Mouse (Mus musculus): ENCODE data around the gene Adra1b. TPM values are rescaled to one million over a fixed set of nuclear protein-coding genes. Genes with fewer than 3 reads are reported as not detected.

Adra1b gene
- total and polyA plus RNA-seq, 3 experiments, result 0.11 TPM; not detected in 2

DNA sequence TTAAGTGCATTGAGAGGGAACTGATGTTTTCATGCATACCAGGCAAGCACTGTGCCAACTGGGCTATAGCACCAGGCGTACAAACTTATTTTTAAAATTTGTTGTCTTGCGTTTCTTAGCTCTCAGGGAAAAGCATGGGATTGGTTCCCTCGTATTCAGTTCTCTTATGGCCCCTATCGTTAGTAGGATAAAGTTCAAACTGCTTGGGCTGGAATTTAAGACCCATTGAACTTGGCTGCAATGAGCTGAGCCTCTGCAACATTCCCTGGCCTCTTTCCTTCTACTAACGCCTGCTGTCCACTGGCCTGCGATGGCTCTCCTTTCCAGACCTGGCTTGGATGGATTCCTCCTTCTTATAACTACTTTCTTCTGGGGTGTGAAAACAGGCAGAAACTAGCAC is 110.6 kb downstream of the Adra1b start:
- Histone ChIP-seq H3K27me3 (ENCODE audit: insufficient read depth, low read length) (no peaks in the 10 kb centered on the region), H3K9me3 (replicated peaks) (no peaks in the 10 kb centered on the region), H3K36me3 (replicated peaks) (no peaks in the 10 kb centered on the region), H3K4me1 (ENCODE audit: insufficient read depth, low read depth, low read length) (no peaks in the 10 kb centered on the region), H3K4me3 (ENCODE audit: low read depth, low read length) (no peak overlapping the region)
- ATAC-seq (ENCODE audit: extremely low read depth, insufficient number of reproducible peaks, low FRiP score, poor library complexity, severe bottlenecking) (no peak), DNase-seq (ENCODE audit: low spot score) (no peak)
- TF ChIP-seq CTCF (IDR thresholded peaks at IDR 0.05; ENCODE audit: low read depth, low read length), result no peak
- TF ChIP-seq TAL1 (conservative IDR thresholded peaks at IDR 0.05; ENCODE audit: low read depth, low read length), result no peak
- no peak for TF ChIP-seq GATA1 (IDR thresholded peaks at IDR 0.05; ENCODE audit: borderline replicate concordance, low read length)
- TF ChIP-seq GATA2 (IDR thresholded peaks at IDR 0.05; ENCODE audit: borderline replicate concordance, low read depth, low read length), result no peak

DNA sequence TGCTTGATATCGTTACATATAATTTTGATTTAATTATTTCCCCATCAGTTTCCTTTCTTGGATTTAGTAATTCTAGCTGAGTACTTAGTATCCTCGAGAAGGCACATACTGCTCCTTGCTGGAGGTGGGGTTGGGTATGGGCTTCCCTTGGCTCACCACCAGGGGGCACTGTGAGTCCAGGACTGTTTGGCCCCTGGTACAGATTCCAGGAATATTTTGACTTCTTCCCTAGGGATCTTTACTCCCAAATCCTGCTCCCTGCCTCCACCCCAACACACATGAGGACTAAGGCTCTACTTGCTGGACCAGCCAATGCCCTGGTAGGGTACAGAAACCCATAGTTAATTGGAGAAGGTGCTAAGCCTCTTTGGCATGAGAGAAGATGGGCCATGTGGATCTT is 117.2 kb downstream of the Adra1b start:
- ATAC-seq (ENCODE audit: extremely low read depth, insufficient number of reproducible peaks, low FRiP score, poor library complexity, severe bottlenecking) (no peak), DNase-seq (ENCODE audit: low spot score) (peak; percentile 9)
- no peaks in the 10 kb centered on the region for H3K36me3 ChIP-seq (replicated peaks)
- H3K4me3 ChIP-seq (ENCODE audit: low read depth, low read length), result no peak overlapping the region
- H3K27me3 ChIP-seq (ENCODE audit: insufficient read depth, low read length), result no peaks in the 10 kb centered on the region
- no peaks in the 10 kb centered on the region for H3K9me3 ChIP-seq (replicated peaks)
- TF ChIP-seq CTCF (IDR thresholded peaks at IDR 0.05; ENCODE audit: low read depth, low read length), result peak; percentile 80
- TF ChIP-seq GATA2 (IDR thresholded peaks at IDR 0.05; ENCODE audit: borderline replicate concordance, low read depth, low read length), result no peak
- TF ChIP-seq GATA1 (IDR thresholded peaks at IDR 0.05; ENCODE audit: borderline replicate concordance, low read length), result no peak
- H3K4me1 ChIP-seq (ENCODE audit: insufficient read depth, low read depth, low read length), result no peaks in the 10 kb centered on the region

DNA sequence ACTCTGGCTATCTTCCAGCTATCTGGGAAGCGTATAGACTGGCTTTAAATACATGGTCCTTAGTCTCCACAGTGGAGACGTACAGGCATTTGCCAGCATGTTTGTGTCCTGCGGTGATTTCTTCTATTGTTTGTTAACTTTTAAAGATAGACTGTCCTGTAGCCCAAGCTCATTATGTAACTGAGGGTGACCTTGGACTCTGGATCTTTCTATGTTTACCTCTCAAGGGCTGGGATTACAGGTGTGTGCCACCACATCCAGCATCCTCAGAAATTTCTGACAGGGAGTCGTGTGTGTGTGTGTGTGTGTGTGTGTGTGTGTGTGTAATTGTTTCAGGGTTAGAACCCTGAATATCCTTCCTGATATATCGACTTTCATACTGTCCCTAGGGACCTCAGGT is 117.9 kb downstream of the Adra1b start:
- DNase-seq (ENCODE audit: low spot score) (no peak), ATAC-seq (ENCODE audit: extremely low read depth, insufficient number of reproducible peaks, low FRiP score, poor library complexity, severe bottlenecking) (no peak)
- no peaks in the 10 kb centered on the region for H3K4me1 ChIP-seq (ENCODE audit: insufficient read depth, low read depth, low read length)
- H3K4me3 ChIP-seq (ENCODE audit: low read depth, low read length), result no peak overlapping the region
- no peaks in the 10 kb centered on the region for H3K27me3 ChIP-seq (ENCODE audit: insufficient read depth, low read length)
- H3K36me3 ChIP-seq (replicated peaks), result no peaks in the 10 kb centered on the region
- H3K9me3 ChIP-seq (replicated peaks), result no peaks in the 10 kb centered on the region
- TF ChIP-seq GATA2 (IDR thresholded peaks at IDR 0.05; ENCODE audit: borderline replicate concordance, low read depth, low read length) (no peak), POLR2AphosphoS5 (IDR thresholded peaks at IDR 0.05; ENCODE audit: insufficient replicate concordance, low read depth, low read length) (no peak), TAL1 (conservative IDR thresholded peaks at IDR 0.05; ENCODE audit: low read depth, low read length) (no peak), CTCF (IDR thresholded peaks at IDR 0.05; ENCODE audit: low read depth, low read length) (no peak), GATA1 (IDR thresholded peaks at IDR 0.05; ENCODE audit: borderline replicate concordance, low read length) (no peak)

DNA sequence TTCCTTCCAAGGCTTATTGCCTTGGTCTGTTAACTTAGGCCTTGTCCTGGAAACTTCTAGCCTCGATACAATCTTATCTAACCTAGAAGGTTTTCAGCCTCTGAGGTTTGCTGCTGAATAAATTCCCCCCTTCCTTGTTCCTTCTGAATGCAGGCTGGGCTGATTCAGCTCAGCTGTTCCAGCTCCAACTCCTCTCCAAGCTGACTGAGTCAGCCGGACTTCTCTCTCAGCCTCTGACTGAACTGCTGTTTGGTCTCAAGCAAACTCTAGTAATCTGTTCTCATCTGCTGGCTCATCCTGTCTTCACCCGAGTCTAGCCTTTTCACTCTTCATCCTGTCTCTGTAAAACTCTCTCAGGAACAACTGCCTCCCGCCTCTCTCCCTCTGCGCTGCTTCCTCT is 121.5 kb downstream of the Adra1b start:
- no peaks in the 10 kb centered on the region for H3K36me3 ChIP-seq (replicated peaks)
- H3K4me3 ChIP-seq (ENCODE audit: low read depth, low read length), result no peak overlapping the region
- TF ChIP-seq POLR2AphosphoS5 (IDR thresholded peaks at IDR 0.05; ENCODE audit: insufficient replicate concordance, low read depth, low read length) (no peak), GATA1 (IDR thresholded peaks at IDR 0.05; ENCODE audit: borderline replicate concordance, low read length) (no peak), TAL1 (conservative IDR thresholded peaks at IDR 0.05; ENCODE audit: low read depth, low read length) (no peak), GATA2 (IDR thresholded peaks at IDR 0.05; ENCODE audit: borderline replicate concordance, low read depth, low read length) (no peak), CTCF (IDR thresholded peaks at IDR 0.05; ENCODE audit: low read depth, low read length) (no peak)
- H3K9me3 ChIP-seq (replicated peaks), result no peaks in the 10 kb centered on the region
- no peaks in the 10 kb centered on the region for H3K4me1 ChIP-seq (ENCODE audit: insufficient read depth, low read depth, low read length)
- ATAC-seq (ENCODE audit: extremely low read depth, insufficient number of reproducible peaks, low FRiP score, poor library complexity, severe bottlenecking) (no peak), DNase-seq (ENCODE audit: low spot score) (no peak)
- H3K27me3 ChIP-seq (ENCODE audit: insufficient read depth, low read length), result no peaks in the 10 kb centered on the region

DNA sequence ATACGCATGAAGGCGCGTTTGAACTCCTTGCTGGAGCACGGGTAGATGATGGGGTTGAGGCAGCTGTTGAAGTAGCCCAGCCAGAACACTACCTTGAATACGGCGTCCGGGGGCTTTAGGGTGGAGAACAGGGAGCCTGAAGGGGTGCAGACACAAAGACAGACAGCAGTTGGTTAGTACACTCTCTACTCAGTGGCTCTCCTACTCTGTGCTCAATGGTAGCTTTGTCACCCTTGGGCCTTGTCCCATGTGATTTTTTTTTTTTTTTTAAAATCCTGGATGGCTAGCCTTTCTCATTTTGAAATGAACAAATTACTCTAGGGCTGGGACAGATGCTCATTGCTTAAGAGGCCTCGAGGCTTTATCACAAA is 124.7 kb downstream of the Adra1b start:
- no peaks in the 10 kb centered on the region for H3K4me1 ChIP-seq (ENCODE audit: insufficient read depth, low read depth, low read length)
- TF ChIP-seq TAL1 (conservative IDR thresholded peaks at IDR 0.05; ENCODE audit: low read depth, low read length) (no peak), GATA2 (IDR thresholded peaks at IDR 0.05; ENCODE audit: borderline replicate concordance, low read depth, low read length) (no peak), POLR2AphosphoS5 (IDR thresholded peaks at IDR 0.05; ENCODE audit: insufficient replicate concordance, low read depth, low read length) (no peak), CTCF (IDR thresholded peaks at IDR 0.05; ENCODE audit: low read depth, low read length) (no peak), GATA1 (IDR thresholded peaks at IDR 0.05; ENCODE audit: borderline replicate concordance, low read length) (no peak)
- no peak for ATAC-seq (ENCODE audit: extremely low read depth, insufficient number of reproducible peaks, low FRiP score, poor library complexity, severe bottlenecking)
- DNase-seq (ENCODE audit: low spot score), result no peak
- peaks cover 9% of the 10 kb centered on the region for H3K27me3 ChIP-seq (ENCODE audit: insufficient read depth, low read length)
- no peak overlapping the region for H3K4me3 ChIP-seq (ENCODE audit: low read depth, low read length)
- H3K36me3 ChIP-seq (replicated peaks), result no peaks in the 10 kb centered on the region
- H3K9me3 ChIP-seq (replicated peaks), result no peaks in the 10 kb centered on the region

DNA sequence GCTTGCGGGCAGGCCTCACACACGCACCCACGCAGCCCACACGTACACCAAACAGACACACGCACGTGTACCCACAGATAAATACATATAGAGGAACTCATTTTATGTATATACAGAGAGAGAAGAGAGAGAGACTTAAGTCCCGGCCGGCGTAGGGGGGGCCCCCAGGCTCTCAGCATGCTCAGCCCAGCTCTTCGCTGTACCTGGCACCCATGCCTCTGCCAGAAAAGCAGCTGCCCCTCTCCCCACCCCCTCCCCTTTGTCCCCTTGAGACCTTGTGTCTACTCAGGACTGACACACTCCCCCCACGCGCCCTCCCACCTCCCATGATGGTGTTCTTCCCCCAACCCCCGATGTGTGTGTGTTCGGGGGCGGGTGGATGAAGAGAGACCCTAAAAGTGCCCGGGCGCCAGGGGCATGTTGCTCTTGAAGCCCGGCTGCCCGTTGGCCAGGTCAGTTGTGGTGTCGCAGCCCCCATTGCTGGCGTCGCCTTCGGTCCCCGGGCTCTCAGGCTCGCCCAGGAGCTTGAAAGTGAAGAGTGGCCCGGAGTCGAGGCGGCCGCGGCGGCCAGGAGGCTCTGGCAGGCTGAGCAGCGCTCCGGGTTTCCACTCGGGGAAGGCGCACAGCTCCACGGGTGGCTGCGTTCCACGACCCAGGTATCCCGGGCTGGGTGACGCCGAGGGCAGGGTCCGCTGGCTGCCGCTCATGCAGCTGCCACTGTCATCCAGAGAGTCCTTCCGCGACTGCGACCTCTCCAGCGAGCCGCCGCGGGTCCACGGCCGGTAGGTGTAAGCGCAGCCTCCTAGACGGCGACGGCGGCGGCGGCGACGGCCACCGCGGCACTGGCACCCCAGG is 125.3 kb downstream of the Adra1b start:
- DNase-seq (ENCODE audit: low spot score) (no peak), ATAC-seq (ENCODE audit: extremely low read depth, insufficient number of reproducible peaks, low FRiP score, poor library complexity, severe bottlenecking) (no peak)
- H3K4me3 ChIP-seq (ENCODE audit: low read depth, low read length), result no peak overlapping the region

More for the DNA sequence above, 125.3 kb downstream of the Adra1b start:
- Histone ChIP-seq H3K27me3 (ENCODE audit: insufficient read depth, low read length) (peaks cover 9% of the 10 kb centered on the region), H3K36me3 (replicated peaks) (no peaks in the 10 kb centered on the region), H3K9me3 (replicated peaks) (no peaks in the 10 kb centered on the region), H3K4me1 (ENCODE audit: insufficient read depth, low read depth, low read length) (no peaks in the 10 kb centered on the region)
- TF ChIP-seq GATA2 (IDR thresholded peaks at IDR 0.05; ENCODE audit: borderline replicate concordance, low read depth, low read length), result no peak
- TF ChIP-seq CTCF (IDR thresholded peaks at IDR 0.05; ENCODE audit: low read depth, low read length), result no peak
